Mouse (Mus musculus): ENCODE data around the gene Calml4. TPM values are rescaled to one million over a fixed set of nuclear protein-coding genes. Genes with fewer than 3 reads are reported as not detected.

Calml4 gene
- polyA plus RNA-seq, 1 experiment, result 1.9 TPM

GRCm38 (mm10) chr9:62913390-62914069 lies 55.6 kb downstream of the Calml4 start:
- no peak overlapping the region for H3K4me3 ChIP-seq (ENCODE audit: control insufficient read depth, insufficient read depth, low read length)
- peaks cover 49% of the 10 kb centered on the region for H3K36me3 ChIP-seq (ENCODE audit: control insufficient read depth, insufficient read depth, low read length)
- H3K4me1 ChIP-seq (replicated peaks; ENCODE audit: control insufficient read depth, insufficient read depth, low read length), result no peaks in the 10 kb centered on the region
- no peak overlapping the region for H3K27ac ChIP-seq (ENCODE audit: control insufficient read depth, insufficient read depth, low read length)
- WGBS, result 85% methylated on average over 5 of the region's 5 CpGs
- no peaks in the 10 kb centered on the region for H3K27me3 ChIP-seq (ENCODE audit: control insufficient read depth, insufficient read depth, low read length)
- no peak for DNase-seq
- no peak for TF ChIP-seq CTCF (IDR thresholded peaks at IDR 0.05; ENCODE audit: borderline replicate concordance, control insufficient read depth, extremely low read depth, insufficient read depth, low read length, poor library complexity)
- TF ChIP-seq POLR2A (IDR thresholded peaks at IDR 0.05; ENCODE audit: control insufficient read depth, extremely low read depth, insufficient read depth, low read length, poor library complexity), result no peak

GRCm38 (mm10) chr9:62917059-62917458 lies 59.2 kb downstream of the Calml4 start:
- peaks cover 2% of the 10 kb centered on the region; the same call in 1 of the 2 replicates for H3K4me1 ChIP-seq (replicated peaks; ENCODE audit: control insufficient read depth, insufficient read depth, low read length)
- H3K27me3 ChIP-seq (ENCODE audit: control insufficient read depth, insufficient read depth, low read length), result no peaks in the 10 kb centered on the region
- TF ChIP-seq POLR2A (IDR thresholded peaks at IDR 0.05; ENCODE audit: control insufficient read depth, extremely low read depth, insufficient read depth, low read length, poor library complexity) (no peak), CTCF (IDR thresholded peaks at IDR 0.05; ENCODE audit: borderline replicate concordance, control insufficient read depth, extremely low read depth, insufficient read depth, low read length, poor library complexity) (no peak)
- H3K36me3 ChIP-seq (ENCODE audit: control insufficient read depth, insufficient read depth, low read length), result peaks cover 32% of the 10 kb centered on the region
- 100% methylated on average over 1 of the region's 1 CpGs for WGBS
- H3K27ac ChIP-seq (ENCODE audit: control insufficient read depth, insufficient read depth, low read length), result no peak overlapping the region
- no peak overlapping the region for H3K4me3 ChIP-seq (ENCODE audit: control insufficient read depth, insufficient read depth, low read length)
- no peak for DNase-seq

- Histone ChIP-seq H3K4me1 (replicated peaks; ENCODE audit: control insufficient read depth, insufficient read depth, low read length) (peaks cover 2% of the 10 kb centered on the region; the same call in 1 of the 2 replicates), H3K27me3 (ENCODE audit: control insufficient read depth, insufficient read depth, low read length) (no peaks in the 10 kb centered on the region), H3K36me3 (ENCODE audit: control insufficient read depth, insufficient read depth, low read length) (peaks cover 32% of the 10 kb centered on the region), H3K27ac (ENCODE audit: control insufficient read depth, insufficient read depth, low read length) (peak overlapping the region; percentile 34; the same call in 1 of the 2 replicates), H3K4me3 (ENCODE audit: control insufficient read depth, insufficient read depth, low read length) (no peak overlapping the region)
- no peak for DNase-seq
- TF ChIP-seq CTCF (IDR thresholded peaks at IDR 0.05; ENCODE audit: borderline replicate concordance, control insufficient read depth, extremely low read depth, insufficient read depth, low read length, poor library complexity) (no peak), POLR2A (IDR thresholded peaks at IDR 0.05; ENCODE audit: control insufficient read depth, extremely low read depth, insufficient read depth, low read length, poor library complexity) (no peak)
- WGBS, result 39% methylated on average over 2 of the region's 2 CpGs
Observed at GRCm38 (mm10) chr9:62920877-62921276, 63.0 kb downstream of the Calml4 start.

GRCm38 (mm10) chr9:62924886-62925610 lies 67.2 kb downstream of the Calml4 start:
- 96% methylated on average over 2 of the region's 2 CpGs for WGBS
- TF ChIP-seq CTCF (IDR thresholded peaks at IDR 0.05; ENCODE audit: borderline replicate concordance, control insufficient read depth, extremely low read depth, insufficient read depth, low read length, poor library complexity) (no peak), POLR2A (IDR thresholded peaks at IDR 0.05; ENCODE audit: control insufficient read depth, extremely low read depth, insufficient read depth, low read length, poor library complexity) (no peak)
- no peaks in the 10 kb centered on the region for H3K27me3 ChIP-seq (ENCODE audit: control insufficient read depth, insufficient read depth, low read length)

More at GRCm38 (mm10) chr9:62924886-62925610, 67.2 kb downstream of the Calml4 start:
- Histone ChIP-seq H3K27ac (ENCODE audit: control insufficient read depth, insufficient read depth, low read length) (no peak overlapping the region), H3K4me3 (ENCODE audit: control insufficient read depth, insufficient read depth, low read length) (no peak overlapping the region), H3K4me1 (replicated peaks; ENCODE audit: control insufficient read depth, insufficient read depth, low read length) (peaks cover 2% of the 10 kb centered on the region; the same call in 1 of the 2 replicates), H3K36me3 (ENCODE audit: control insufficient read depth, insufficient read depth, low read length) (peaks cover 11% of the 10 kb centered on the region)
- DNase-seq, result no peak

Other genes with a start within 250 kb of the Calml4 start
- 0.45 and 0.47 TPM in 2 replicates for gene Itga11, start 180.3 kb upstream of the Calml4 start, polyA plus RNA-seq (2012; rRNA removed)
- 15.3 and 20.5 TPM in 2 replicates for gene Fem1b, start 46.1 kb upstream of the Calml4 start, polyA plus RNA-seq (2012; rRNA removed)
- 83.6 and 106 TPM in 2 replicates for gene Cln6, start 19.3 kb upstream of the Calml4 start, polyA plus RNA-seq (2012; rRNA removed)
- gene Pias1, start 129.8 kb downstream of the Calml4 start, polyA plus RNA-seq (2012; rRNA removed), result 60.9 and 64.3 TPM in 2 replicates

Data from thymus, adult 2 months (tissue).